Mouse (Mus musculus) embryonic fibroblast, embryonic 13.5 days (primary cell): ENCODE measurements at regions not wholly inside any gene's neighbourhood (a gene's known extent, or its start where the extent isn't known, plus 50 kb on each side); places are given as distances from the start of the nearest gene placed in this dataset.

Experiments
- CTCF ChIP-seq: IDR thresholded peaks from 2 replicates; pipeline ENCODE4 v1.5.1; 2011; ENCODE audit warnings: mild to moderate bottlenecking, control low read depth, low read length, moderate library complexity, borderline replicate concordance; ENCODE audit not compliant: insufficient read depth
- POLR2A ChIP-seq: IDR thresholded peaks from 2 replicates; pipeline ENCODE4 v1.6.1; 2011; ENCODE audit warnings: low read depth, mild to moderate bottlenecking, control low read depth, low read length, moderate library complexity

DNA sequence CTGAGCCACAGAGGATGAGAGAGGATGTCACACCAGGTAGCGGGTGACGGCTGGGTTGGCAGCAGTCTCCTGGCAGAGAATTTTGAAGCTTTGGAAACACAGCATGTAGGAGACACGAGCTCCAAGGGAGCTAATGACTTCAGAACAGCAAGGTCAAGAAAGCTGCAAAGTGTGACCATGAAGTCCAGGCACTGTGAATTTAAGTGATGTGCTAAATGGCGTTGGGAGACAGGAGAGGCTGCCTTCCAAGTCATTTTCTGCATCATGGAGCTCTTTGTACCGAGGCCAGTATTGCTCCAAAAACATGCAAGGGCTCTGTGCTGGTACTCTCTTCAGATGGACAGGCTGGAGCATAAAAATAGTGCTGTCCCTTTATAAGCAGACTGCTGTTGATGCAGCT lies 238.8 kb upstream of the Zdhhc25 start:
- TF ChIP-seq POLR2A: no peak
- no peak for TF ChIP-seq CTCF
